Mouse (Mus musculus) yolk sac, embryonic 10.5 days (tissue): Measurements from ENCODE around the gene Ahnak.
"Not testable (repeated sequence)": the region's sequence is repeated elsewhere in the genome, so short reads cannot be mapped to it uniquely, and the experiment has no call there.

ENCODE experiments used
- DNase-seq: peaks from one replicate; pipeline ENCODE4 v3.0.0-alpha.2; 2017; ENCODE audit warnings: low spot score

The Ahnak gene

DNA sequence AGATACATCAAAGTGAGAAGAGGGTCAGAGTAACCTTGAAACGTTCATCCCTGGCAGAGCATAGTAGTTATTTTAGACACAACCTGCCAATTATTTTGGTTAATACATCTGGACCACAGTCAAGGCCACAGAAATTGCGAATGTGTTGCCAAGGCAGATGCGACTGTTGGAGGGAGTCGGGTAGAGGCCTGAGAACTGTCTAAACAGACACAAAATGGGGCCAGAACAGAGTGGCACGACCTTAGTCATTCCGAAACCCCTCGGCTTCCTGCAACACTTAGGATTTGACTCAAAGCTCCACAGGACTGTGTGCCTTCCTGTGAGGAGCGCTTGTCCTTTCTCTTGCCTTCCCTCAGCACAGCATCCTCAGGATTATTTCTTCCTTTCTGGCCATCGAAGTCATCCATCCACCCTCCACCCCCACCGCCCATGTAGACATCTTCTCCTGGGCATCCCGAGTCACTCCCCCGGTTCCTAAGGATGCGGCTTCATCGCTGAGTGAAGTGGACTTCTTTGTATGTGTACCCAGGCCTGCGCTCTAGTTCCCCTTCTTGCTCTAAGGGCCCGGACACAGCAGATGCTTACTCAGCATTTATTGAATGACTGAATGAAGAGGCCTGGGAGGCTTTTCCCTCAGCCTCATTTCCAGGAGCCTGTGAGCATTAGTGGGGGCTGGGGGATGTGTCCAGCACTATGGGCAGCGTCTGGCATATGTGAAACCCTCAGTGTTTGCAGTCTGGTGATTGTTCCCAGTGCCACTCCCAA lies 111.4 kb downstream of the Ahnak start:
- DNase-seq = no peak

DNA sequence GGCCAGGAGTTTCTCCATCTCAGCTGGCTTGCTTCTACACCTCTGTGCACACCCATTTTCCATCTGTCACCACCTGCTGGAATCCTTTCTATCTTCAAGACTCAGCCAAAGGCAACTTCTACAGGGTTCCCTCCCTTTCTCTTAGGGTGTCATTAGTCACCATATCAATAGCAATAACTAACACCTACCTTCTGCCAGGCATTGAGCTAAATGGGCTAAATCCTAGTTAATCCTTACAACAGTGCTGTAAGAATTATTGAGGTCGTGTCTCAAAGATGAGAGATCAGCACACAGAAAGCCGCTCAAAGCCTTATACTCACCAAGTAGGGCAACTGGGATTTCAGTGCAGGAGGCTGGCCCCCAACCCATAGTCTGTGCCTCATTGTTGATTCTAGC lies 112.0 kb downstream of the Ahnak start:
- DNase-seq = no peak

- no peak for DNase-seq
Observed at GRCm38 (mm10) chr19:9103986-9104385, 114.9 kb downstream of the Ahnak start.

DNA sequence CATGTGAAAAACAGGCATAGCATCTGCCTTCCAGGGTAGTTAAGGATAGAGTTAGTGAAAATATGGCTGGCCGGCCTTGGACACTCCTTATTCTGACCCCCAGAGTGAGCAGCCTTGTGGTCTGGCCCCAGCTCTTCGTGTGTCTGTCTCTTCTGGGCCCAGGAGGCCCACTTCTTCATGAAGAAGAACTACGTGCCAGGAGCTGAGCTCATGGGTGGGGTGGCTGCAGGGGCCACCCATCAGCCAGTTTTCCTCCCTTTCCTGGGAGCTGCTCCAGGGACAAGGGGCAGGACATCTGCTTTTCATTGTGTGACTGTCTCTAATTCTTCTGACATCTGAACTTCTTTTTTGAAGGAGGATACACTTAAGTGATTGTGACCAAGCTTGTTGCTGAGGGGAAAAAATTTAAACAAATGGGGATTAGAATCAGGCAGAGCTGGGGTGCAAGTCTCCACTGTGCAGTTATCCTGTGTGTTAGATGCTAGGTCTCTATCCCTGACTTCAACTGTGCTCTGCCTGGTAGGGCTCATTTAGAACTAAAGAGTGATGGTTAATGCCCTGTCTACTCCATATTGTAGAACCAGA lies 116.1 kb downstream of the Ahnak start:
- DNase-seq = no peak

- peak; percentile 65 for DNase-seq
Observed at GRCm38 (mm10) chr19:9106096-9106495, 117.0 kb downstream of the Ahnak start.

- peak; percentile 77 for DNase-seq
Observed at GRCm38 (mm10) chr19:9106751-9107378, 117.8 kb downstream of the Ahnak start.

GRCm38 (mm10) chr19:9107379-9107755 lies 118.3 kb downstream of the Ahnak start:
- DNase-seq = no peak

- no peak for DNase-seq
Observed at GRCm38 (mm10) chr19:9108536-9108935, 119.5 kb downstream of the Ahnak start.

GRCm38 (mm10) chr19:9110182-9110869 lies 121.2 kb downstream of the Ahnak start:
- peak; percentile 54 for DNase-seq

DNA sequence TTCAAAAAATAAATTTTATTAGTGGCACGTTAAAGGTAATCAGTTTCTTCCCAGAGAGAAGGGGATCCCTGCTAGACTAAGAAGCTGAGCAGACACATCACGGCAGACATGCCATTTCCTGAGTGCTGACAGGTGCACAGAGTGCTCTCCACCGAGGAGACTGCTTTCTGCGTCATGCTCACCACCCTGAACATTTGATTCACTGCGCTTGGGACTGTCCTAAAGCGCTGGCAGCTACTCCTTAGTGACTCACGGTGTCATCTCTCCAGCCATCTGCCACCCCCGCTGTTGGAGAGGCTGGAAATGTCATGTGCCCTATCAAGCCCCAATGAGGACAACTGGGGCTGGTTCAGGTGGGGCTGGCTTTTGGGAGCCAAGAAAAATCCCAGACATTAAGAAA lies 123.0 kb downstream of the Ahnak start:
- DNase-seq = no peak

DNA sequence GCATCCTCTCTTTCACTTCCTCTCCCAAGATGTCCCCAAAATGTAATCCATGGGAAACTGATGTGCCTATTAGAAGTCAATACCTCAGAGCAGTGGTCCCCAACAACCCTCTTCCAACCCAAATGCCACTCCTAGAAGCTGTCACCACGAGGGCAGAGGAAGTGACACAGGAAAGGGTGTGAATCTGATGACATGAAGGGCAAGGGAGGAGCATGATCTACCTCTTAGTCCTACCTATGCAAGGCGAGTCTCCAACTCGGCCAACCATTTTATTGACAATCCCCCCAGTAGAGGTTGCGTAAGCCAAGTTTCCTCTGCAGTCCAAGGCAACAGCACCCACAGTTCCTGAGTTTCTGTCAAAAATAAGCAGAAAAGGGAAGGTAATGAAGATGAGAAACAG lies 127.2 kb downstream of the Ahnak start:
- DNase-seq = no peak

DNA sequence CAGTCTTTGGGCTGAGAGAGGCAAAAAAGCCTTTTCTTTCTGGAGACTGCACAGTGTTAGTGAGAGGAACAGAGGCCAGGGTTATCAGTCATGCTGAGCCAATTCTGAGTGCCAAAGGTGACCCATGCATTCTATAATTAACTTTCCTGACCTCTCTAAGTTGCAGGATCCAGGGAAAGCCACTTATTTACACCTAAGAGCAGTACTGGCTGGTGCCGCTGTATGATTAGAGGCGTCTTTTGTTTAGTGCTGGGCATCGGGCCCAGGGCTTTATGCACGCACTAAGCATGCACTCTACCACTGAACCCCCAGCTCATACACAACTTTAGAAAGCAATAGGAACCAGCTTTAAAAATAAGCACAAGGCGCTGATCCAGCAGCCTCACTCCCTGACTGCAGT lies 128.2 kb downstream of the Ahnak start:
- no peak for DNase-seq

DNA sequence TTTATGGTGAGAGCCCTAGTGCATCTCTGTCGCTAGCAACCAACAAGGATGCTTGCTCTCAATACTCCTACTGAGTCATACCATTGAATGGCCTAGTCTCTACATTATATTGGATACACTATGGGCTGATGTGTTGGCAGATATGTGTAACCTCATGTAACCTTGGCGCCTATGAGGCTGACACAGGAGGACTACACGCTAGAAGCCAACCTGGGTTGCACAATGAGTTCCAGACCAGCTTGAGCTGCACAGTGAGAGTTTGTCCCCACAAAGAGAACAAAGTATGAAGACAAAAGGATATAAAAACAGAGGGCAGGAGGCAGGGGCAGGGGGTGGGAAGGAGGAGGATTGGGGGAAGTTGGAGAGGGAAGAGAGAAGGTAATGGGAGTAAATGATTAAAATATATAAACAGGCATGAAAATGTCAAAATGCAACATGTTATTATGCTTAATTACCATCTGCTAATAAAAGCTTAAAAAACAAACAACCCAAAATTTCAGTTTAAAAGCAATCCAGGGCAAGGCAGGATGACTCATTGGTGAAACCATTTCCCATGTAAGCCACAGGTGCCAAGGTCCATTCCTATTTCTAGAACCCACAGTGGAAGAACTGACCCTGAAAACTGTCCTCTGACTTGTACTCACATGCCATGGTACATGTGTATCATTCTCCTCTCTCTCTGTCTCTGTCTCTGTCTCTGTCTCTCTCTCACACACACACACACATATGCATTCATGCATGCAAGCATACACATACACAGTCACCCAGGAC lies 130.8 kb downstream of the Ahnak start:
- DNase-seq = no peak

GRCm38 (mm10) chr19:9122390-9122789 lies 133.3 kb downstream of the Ahnak start:
- DNase-seq = no peak

DNA sequence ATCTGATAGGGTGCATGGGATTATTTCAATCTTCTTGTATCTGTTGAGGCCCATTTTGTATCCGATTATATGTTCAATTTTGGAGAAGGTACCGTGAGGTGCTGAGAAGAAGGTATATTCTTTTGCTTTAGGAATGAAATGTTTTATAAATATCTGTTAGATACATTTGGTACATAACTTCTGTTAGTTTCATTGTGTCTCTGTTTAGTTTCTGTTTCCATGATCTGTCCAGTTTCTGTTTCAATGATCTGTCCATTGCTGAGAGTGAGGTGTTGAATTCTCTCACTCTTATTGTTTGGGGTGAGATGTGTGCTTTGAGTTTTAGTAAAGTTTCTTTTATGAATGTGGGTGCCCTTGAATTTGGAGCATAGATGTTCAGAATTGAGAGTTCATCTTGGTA lies 134.9 kb downstream of the Ahnak start:
- DNase-seq = not testable (repeated sequence)
